Mouse (Mus musculus): ENCODE measurements around the gene Nae1.
A peak's percentile ranks its signal among the peaks of the same experiment; 100 is the strongest.

The Nae1 gene

DNA sequence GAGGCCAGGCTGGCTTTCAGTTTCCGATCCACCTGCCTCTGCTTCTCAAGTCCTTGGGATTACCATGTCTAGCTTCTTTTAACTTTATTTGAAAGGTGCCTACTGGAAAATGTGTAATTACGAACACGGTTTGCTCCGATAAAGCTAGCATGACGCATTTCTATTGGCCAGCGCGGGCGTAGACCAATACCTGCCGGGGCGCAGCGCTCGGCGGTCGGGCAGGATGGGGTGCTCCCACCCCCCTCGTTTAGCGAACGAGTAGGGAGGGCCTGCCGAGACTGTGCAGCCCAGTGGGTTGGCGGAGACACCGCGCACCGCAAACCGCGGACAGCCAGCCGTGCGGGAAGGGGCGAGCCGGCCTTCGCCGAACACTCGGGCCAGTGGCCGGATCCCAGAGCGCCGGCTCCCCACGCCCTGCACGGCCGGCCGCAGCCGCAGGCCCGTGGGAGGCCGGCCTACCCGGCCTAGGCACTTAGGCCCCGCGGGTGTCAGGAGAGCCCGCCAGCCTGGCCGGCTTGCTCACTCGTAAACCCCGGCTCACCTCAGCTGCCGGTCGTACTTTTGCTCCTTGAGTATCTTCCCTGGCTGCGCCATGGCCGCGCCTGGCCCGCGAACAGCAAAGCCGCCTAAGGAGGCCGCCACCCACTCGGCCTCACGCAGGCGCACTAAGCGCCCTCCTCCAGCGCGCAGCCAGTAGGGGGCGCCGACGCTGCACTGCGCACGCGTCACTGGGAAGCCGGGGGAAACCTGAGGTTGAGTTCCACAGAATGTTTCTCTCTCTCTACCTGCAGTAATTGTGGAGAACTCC lies at the start of gene Nae1, which contains the start of gene Car7:
Nae1 (minus strand) TSS at position 667 of the 808 bp plus-strand sequence.
Car7 (plus strand) TSS at position 719 of the 808 bp plus-strand sequence.
- peak; percentile 91 for DNase-seq (ENCODE audit: low read depth, low spot score)

DNA sequence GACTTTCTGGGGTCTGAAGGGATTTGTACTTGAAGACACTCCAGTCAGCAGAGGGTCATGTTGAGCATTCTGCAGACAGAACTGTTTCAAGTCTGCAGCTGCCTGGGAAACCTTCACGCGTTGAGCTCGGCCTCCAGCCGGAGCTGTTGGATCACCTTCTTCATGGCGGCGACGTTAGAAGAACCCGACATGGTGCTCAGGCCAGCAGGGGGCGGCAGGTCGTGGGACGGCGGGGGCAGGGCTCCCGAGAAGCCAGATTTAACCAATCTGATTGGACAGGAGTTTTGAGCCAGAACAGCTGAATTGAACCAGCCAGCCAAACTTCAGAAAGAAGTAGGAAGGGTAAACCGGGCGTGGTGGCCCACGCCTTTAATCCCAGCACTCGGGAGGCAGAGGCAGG lies 43.2 kb upstream of the Nae1 start:
- DNase-seq (ENCODE audit: low read depth, low spot score), result peak; percentile 57

DNA sequence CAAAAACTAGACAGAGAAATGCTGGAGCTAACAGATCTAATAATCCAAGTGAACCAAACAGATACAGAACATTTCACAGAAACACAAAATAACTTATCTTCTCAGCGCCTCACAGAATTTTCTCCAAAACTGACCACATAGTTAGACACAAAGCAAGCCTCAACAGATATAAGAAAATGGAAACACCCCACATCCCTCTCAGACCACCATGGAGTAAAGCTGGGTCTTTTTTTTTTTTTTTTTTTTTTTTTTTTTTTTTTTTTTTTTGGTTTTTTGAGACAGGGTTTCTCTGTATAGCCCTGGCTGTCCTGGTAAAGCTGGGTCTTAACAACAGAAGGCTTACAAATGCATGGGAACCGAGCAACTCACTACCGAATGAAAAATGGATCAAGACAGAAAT lies 42.4 kb upstream of the Nae1 start:
- DNase-seq (ENCODE audit: low read depth, low spot score), result no peak

DNA sequence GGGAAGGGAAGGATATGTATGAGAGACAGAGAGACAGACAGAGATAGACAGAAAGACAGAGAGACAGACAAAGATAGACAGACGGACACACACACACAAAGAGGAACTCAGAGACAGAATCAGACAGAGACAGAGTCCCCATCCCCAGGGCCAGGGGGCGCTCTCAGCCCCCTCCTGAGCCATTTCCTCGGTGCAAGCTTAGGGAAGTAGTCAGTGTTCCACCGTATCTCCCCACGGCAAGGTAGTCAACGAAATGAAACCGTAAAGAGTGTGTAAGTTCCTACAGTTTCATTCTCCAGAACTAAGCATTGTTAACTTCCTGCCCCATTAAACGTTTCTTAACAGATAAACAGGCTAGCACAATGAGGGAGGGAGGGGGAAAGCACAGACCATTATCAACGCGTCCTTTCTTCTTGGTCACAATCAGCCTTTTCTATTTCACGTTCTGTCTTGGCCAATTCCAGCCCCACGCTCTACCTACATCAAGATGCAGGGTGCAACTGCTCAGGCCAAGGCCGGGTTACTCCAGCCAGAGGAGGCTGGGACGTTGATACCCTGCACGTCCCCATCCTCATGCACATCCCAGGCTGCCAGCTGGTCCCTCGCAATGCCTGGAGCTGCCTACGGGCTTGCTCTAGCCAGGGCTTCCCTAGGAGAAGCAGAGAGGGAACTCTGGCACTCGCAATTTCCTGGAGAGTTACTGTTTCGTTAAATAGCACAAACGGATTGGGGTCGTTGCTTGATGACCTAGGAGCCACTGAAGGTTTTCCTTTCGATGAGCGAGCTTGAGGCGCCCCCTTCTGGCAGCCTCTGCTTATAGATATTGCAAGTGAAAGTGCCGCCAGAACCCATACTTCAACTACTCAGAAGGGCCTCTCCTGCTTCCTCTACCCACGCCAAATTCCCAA lies 36.3 kb upstream of the Nae1 start:
- DNase-seq (ENCODE audit: low read depth, low spot score), result peak; percentile 66

DNA sequence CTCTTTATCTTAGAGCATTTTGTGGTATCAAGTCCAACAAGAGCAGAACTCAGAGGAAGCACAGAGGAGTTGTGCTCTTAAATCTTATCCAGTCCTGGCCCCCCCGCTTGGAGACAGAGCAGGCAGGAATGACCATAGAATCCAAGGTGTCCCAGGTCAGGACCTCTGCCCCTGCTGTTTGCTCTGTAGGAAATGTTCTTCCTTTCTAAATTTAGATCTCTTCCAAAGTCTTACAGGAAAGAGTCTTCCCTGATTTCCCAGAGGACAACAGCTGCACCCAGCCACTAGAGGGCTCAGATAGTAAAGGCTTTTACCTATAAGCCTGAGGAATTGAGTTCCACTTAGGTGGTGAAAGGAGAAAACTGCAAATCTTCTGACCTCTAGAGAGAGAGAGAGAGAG lies 35.1 kb upstream of the Nae1 start:
- DNase-seq (ENCODE audit: low read depth, low spot score), result no peak

DNA sequence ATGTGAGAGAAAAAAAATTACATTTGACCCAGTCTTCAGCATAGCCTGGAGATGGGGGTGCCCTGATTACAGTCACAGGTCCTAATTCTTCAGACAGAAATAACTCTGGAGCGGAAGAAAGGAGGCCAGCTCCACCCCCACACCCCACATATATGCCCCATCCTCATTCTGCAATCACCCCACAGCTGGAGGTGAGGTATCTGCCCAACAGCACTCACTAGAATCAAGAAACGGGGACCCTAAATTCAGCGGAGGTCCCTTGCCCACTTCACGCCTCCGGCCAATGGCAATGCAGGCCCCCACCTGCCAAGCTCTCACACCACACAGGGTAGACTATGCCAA lies 31.0 kb upstream of the Nae1 start:
- no peak for DNase-seq (ENCODE audit: low read depth, low spot score)

DNA sequence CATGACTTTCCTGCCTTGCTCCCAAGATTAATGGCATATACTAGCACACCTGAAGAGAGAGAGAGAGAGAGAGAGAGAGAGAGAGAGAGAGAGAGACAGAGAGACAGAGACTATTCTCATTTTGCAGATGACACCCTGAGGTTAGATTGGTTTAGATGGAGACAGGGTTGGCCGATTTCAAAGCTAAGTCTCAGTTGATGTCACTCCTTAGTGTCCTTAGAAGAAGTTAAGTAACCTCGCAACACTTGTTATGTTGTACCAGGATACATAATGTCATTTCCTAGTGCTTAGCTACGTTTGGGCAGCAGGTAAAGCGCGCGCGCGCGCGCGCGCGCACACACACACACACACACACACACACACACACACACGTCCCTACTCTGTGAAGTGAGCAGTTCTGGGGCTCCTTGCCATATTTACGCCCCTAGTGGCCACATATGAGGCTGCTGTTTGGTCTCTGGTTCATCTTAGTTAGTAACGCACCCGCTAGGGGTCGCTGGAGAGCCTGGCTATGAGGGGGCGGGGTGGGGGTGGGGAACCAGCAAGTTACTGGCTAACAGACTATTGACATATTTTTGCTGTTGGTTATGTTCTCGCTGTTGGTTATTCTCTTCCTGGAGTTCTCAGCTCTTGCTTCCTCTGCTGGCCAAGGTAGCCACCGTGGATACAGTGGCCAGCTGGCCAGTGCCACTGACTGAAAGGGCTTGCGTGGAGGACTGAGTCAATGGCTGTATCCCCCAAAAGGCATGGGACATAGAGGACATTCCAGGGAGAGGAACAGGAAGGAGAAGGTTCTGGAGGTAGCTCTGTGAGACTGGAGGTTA lies 30.4 kb upstream of the Nae1 start:
- peak; percentile 72 for DNase-seq (ENCODE audit: low read depth, low spot score)

DNA sequence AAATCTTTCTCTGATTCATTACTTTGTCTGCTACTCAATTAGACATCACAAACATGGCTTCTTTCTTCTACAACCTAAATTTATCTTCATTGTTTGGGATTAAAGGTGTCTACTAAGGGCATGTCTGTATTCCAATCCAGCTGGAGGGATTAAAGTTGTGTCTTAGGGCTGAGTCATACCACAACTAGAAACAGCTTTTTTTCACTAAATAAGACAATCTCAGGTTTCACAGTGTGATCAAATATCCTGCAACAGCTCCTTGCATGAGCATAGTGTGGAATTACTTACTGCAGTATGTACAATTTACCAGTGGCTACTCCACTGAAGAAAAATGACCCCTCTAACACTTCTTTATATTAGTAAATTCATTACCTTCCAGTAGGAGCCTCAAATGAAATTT lies 26.3 kb upstream of the Nae1 start:
- DNase-seq (ENCODE audit: low read depth, low spot score), result no peak

DNA sequence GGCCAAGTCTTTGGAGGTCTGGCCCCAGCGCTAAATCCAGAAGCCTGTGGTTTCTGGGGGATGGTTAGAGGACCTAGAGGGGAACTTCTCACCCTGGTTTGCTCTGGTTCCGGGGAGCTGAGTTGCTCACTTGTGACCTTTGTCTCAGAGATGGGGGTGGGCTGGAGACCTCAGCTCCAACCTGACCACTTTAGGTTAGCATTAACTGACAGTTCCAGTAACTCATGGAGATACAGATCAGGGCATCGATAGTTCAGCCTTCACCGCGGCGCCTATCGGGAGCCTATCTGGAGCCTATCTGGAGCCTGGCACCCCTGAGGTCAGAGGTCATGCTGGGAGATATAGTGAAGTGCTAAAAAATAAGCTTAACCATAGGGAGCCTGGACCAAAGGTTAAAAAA lies 22.8 kb upstream of the Nae1 start:
- DNase-seq (ENCODE audit: low read depth, low spot score), result no peak

DNA sequence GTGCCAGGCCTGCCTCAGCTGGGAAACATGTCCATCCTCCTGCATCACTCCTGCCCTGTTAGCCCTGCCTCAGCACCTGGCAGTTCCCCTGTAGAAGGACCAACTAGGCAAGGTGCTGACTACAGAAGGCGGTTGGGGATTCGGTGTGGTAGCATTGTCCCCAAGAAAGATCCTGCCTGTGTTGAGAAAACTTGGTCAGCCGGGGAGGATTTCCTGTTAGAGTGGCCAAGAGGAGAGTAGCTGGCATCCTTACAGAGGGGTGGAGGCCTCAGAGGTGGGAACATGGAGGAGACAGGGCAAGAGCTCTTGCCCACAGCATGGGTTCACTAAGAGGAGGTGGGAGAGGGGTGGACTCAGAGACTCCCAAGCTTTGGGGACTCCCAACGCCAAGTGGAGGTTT lies 20.8 kb upstream of the Nae1 start:
- no peak for DNase-seq (ENCODE audit: low read depth, low spot score)

DNA sequence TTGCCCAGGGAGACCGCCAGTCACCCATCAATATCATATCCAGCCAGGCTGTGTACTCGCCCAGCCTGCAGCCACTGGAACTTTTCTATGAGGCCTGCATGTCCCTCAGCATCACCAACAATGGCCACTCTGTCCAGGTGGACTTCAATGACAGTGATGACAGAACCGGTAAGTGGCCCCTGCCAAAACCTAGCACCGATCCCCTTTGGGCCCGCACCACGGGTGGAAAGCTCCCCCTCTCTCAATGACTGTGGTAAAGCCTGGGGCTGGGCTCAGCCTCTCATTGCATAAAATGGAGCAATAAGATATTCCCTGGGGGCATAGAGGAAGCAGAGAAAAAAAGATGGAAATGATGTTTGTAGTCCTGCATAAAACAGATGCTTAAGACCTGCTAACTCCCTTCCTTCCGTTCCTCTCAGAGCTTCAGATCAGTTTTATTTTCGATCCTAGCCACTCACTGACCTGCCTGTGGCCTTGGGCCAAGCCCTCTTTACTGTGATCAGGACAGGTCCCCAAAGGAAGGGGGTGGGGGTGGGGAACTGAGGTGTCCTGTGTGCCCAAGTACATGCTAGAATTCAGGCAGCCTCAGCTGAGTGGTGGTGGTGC lies 9.1 kb upstream of the Nae1 start:
- no peak for DNase-seq (ENCODE audit: low read depth, low spot score)

DNA sequence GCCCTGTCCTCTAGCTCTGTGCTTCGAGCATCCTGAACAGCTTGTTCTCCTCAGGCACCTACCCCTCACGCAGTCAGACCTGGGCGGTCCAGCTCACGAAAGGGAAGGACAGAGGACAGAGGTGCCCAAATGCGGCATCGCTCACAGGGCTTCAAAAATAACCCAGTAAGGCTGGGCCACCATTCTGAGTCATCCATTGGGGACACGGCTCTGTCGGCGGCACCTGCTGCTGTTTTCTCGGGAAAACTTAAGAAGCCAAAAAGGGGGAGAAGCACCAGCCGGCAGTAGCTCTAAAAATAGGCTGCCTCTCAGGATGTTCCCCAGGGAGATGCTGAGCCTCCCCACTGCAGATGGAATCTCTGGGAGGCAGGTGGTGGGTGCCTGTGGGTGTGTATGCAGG lies 7.7 kb upstream of the Nae1 start:
- DNase-seq (ENCODE audit: low read depth, low spot score), result no peak

DNA sequence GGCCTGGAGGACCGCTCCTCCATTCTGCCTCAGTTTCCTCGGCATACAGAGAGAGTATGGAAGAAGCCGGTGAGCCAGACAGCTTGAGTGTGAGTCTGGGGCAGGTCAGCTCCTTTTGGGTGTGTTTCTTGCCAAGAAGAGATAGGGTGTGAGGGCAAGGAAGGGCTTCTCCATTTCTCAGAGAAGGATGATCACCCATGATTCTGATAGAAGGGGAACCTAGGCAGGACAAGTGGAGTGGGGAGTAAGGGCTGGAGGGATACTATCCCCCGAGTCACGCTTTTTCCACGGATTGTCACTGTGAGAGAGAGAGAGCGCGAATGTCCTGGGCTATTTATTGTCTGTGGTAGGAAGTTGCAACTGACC lies 7.1 kb upstream of the Nae1 start:
- DNase-seq (ENCODE audit: low read depth, low spot score), result no peak

DNA sequence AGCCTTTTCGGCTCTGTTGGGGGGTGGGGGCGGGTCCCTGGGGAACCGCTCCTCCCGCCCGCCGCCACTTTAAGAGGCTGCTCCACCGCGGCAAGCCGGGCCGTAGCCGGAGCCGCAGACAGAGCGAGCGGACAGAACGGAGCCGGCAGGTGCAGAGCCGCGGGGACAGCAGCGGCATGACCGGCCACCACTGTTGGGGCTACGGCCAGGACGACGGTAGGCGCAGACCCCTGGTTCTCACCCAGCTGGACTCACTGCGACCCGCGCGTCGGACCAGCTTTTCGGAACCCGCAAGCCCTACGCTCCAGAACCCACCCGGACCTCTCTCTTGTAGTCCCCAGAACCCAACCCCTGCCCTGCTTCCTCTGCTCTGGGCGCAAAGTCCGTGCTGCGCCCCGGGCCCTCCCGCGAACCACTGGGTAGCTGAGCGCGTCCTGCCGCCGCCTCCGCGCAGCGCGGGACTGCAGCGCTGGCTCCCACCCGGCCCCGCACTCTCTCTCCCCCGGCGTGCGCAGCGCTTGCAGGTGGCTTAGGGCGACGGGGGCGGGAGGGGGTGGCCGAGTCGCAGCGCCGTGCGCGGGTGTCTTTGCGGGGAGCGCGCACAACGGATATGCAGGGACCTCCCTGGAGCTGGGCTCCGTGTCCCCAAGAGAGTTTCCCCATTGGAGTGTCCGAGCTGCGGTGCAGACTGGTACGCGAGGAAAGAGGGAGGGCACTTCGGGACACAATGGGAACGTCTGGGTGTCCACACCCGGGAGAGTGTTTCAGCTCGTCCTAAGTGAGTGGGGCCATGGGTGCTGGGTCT lies 6.5 kb upstream of the Nae1 start:
- no peak for DNase-seq (ENCODE audit: low read depth, low spot score)

DNA sequence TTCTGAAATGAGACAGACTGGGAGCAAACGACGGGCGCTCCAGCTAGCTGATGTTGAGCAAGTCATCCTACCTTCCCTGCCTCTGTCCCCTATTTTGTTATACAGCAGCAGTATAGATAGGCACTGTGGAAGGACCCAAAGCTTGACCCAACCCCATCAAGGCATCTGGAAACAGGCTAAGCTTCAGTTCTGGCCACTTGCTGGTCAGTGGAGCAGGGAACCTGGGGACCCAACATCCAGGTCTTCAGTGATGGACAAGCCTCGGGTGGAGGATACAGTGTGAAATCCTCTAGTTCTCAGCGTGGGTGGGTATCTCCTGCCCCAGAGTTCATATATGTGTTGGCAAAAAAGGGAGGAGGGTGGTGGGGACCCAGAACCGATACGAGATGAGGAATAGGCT lies 5.8 kb upstream of the Nae1 start:
- no peak for DNase-seq (ENCODE audit: low read depth, low spot score)

DNA sequence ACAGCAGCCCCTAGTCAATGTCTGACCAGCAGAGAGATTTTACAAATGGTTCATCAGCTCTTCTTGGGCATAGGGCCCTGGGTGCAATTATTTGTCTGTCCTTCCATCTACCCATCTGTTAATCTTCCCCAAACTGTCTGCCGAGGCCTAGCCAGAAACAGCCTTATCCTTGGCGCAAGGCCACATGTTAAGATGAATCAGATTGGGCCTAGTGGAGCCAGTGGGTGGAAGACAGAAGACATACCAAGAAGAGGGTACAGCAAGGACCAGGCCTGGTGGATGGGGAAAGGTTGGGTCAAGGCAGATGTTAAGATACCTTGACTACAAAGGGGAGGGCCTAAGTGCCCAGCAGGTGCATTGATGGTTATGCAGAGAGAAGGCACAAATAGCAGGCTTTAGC lies 5.1 kb upstream of the Nae1 start:
- DNase-seq (ENCODE audit: low read depth, low spot score), result no peak

DNA sequence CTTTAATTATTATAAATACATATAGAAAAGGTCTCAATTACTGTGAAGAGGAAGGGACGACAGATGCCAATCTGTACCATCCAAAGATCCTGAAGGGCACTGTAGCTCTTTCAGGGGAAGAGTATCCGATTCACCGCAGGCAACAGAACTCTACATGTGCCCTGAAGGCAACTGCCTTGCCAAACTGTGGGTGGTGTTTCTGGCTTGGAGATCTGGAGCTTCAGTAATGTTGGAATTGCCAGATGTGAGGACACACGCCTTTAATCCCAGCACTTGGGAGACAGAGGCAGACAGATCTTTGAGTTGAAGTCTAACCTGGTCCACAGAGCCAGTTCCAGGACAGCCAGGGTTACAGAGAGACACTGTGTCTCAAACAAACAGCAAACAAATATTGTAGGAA lies 4.5 kb upstream of the Nae1 start:
- no peak for DNase-seq (ENCODE audit: low read depth, low spot score)

DNA sequence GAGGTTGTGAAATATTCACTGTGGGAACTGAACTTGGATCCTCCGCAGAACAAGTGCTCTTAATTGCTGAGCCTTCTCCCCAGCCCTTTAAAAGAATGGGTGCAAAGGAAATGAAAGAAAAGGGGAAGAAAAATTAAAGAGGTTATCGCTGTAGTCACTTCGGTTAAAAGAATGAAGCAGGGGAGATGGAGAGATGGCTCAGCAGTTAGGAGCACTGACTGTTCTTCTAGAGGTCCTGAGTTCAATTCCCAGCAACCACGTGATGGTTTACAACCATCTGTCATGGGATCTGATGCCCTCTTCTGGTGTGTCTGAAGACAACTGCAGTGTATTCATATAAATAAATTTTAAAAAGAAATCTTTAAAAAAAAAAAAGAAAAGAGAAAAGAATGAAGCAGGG lies 1.6 kb upstream of the Nae1 start:
- no peak for DNase-seq (ENCODE audit: low read depth, low spot score)

DNA sequence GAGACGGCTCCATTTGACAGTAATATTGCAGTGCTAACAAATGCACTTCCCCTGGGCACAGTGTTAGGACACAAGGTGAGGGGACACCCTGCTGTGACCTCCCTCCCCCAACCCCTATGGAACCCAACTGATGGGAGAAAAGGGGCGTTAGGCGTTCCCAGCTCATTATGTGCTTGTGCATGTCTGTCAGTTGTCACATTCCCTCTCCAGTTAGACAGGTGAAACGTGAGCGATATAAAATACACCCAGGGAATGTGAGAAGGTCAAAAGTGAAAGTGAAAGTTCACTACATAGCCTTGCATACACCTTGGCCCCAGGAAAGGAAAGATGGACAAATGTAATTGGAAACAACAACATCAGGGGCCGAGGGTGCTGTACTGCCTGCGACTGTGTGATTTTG lies 941 bp upstream of the Nae1 start:
- no peak for DNase-seq (ENCODE audit: low read depth, low spot score)

DNA sequence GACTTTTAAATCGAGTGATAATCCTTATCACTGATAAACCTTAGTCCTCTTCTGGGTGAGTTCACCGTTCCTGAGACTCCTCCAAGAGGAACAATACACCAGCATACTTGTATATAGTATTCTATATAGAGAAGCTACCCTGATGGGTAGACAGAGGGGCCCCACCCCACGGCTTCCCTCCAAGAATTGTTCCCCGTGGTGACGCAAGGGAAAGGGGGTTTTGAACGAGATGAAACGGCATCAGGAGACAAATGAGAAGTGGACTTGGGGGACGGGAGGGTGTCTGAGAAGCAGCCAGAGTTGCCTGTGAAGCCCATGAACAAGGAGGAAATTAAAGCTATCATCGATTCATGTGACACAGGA lies 323 bp upstream of the Nae1 start:
- DNase-seq (ENCODE audit: low read depth, low spot score), result no peak

DNA sequence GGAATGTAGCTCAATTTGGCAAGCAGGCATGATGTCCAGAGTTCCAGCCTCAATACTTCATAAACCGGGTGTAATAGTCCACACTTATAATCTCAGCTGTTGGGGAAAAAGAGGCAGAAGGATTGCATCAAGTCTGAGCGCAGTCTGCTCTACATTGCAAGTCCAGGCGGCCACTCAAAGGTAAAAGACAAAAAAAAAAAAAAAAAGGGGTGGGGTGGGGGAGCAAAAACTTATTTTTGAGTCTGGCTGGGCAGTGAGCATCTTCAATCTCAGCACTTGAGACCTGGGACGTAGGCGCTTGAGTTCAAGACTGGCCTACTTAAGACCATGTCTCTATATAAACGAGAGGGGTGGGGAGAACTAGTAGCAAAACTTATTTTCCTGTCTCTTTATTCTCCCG lies 886 bp downstream of the Nae1 start:
- no peak for DNase-seq (ENCODE audit: low read depth, low spot score)
